Mouse (Mus musculus) heart, embryonic 16.5 days (tissue): ENCODE data around the gene Tenm2. TPM values are rescaled to one million over a fixed set of nuclear protein-coding genes. Genes with fewer than 3 reads are reported as not detected.

ENCODE experiments used
- ATAC-seq: fragments of 200-750 bp; cut with Nextera tagmentation; replicated peaks from 2 replicates; pipeline ENCODE4 v1.8.0; 2017; ENCODE audit warnings: moderate number of reproducible peaks; ENCODE audit not compliant: insufficient read depth, low FRiP score; ENCODE audit errors: extremely low read depth
- H3K27ac ChIP-seq: fragments of 300-500 bp; sonication (generic); 2 replicates; pipeline ENCODE4 v1.5.1; 2014; ENCODE audit warnings: mild to moderate bottlenecking, low read length, control low read depth, moderate library complexity
- H3K27me3 ChIP-seq: fragments of 300-500 bp; sonication (generic); 2 replicates; pipeline ENCODE4 v1.6.1; 2014; ENCODE audit warnings: low read length, mixed read lengths; ENCODE audit not compliant: control insufficient read depth, insufficient read depth
- H3K36me3 ChIP-seq: fragments of 300-500 bp; sonication (generic); 2 replicates; pipeline ENCODE4 v1.6.1; 2014; ENCODE audit not compliant: control insufficient read depth, insufficient read depth
- H3K4me1 ChIP-seq: fragments of 300-500 bp; sonication (generic); 2 replicates; pipeline ENCODE4 v1.6.1; 2014; ENCODE audit warnings: low read length, mixed read lengths; ENCODE audit not compliant: control insufficient read depth, insufficient read depth
- H3K4me2 ChIP-seq: fragments of 300-500 bp; sonication (generic); 2 replicates; pipeline ENCODE4 v1.6.1; 2014; ENCODE audit warnings: low read depth, mild to moderate bottlenecking, control low read depth, low read length
- H3K4me3 ChIP-seq: fragments of 300-500 bp; sonication (generic); 2 replicates; pipeline ENCODE4 v1.5.1; 2014; ENCODE audit warnings: mild to moderate bottlenecking, control low read depth, low read length
- H3K9ac ChIP-seq: fragments of 300-500 bp; sonication (generic); 2 replicates; pipeline ENCODE4 v1.6.1; 2014; ENCODE audit warnings: low read length, control low read depth
- H3K9me3 ChIP-seq: fragments of 300-500 bp; sonication (generic); replicated peaks from 2 replicates; pipeline ENCODE4 v1.6.1; 2016; ENCODE audit warnings: low read length; ENCODE audit not compliant: control insufficient read depth
- WGBS: fragments of 180-500 bp; shearing (Covaris S2); extraction: QIAGEN DNeasy Blood & Tissue Kit; methylation state at CpG from one replicate; pipeline ENCODE4 v1.1.7; 2014; 5-methylcytosine and 5-hydroxymethylcytosine counted together
- polyA plus RNA-seq: library from polyadenylated mRNA; unstranded; fragments of >200 nt; fragmentation: Nextera tagmentation; extraction: Ambion mirVana; gene quantifications from 2 replicates; pipeline ENCODE4 v1.2.1, GENCODE M21; 2015

Tenm2 gene
- polyA plus RNA-seq, 1 experiment from 2014 or later, result 0.71 TPM

GRCm38 (mm10) chr11:36351341-36351740 lies 884.4 kb downstream of the Tenm2 start:
- no peak overlapping the region for H3K9ac ChIP-seq
- ATAC-seq, result no peak
- WGBS, result 82% methylated on average over 6 of the region's 6 CpGs
- no peaks in the 10 kb centered on the region for H3K4me1 ChIP-seq
- H3K36me3 ChIP-seq, result no peaks in the 10 kb centered on the region
- H3K9me3 ChIP-seq, result no peaks in the 10 kb centered on the region
- H3K4me2 ChIP-seq, result no peak overlapping the region
- H3K27ac ChIP-seq, result no peak overlapping the region
- no peaks in the 10 kb centered on the region for H3K27me3 ChIP-seq
- H3K4me3 ChIP-seq, result no peak overlapping the region

- WGBS, result 91% methylated on average over 1 of the region's 1 CpGs
Measured at GRCm38 (mm10) chr11:36350264-36350663, 885.5 kb downstream of the Tenm2 start.

GRCm38 (mm10) chr11:36349856-36350255 lies 885.9 kb downstream of the Tenm2 start:
- WGBS, result 73% methylated on average over 2 of the region's 2 CpGs
- Histone ChIP-seq H3K36me3 (no peaks in the 10 kb centered on the region), H3K4me1 (no peaks in the 10 kb centered on the region), H3K27me3 (no peaks in the 10 kb centered on the region), H3K4me2 (no peak overlapping the region), H3K9ac (no peak overlapping the region), H3K4me3 (no peak overlapping the region), H3K9me3 (no peaks in the 10 kb centered on the region), H3K27ac (no peak overlapping the region)
- ATAC-seq, result no peak

More at GRCm38 (mm10) chr11:36350264-36350663, 885.5 kb downstream of the Tenm2 start:
- no peak for ATAC-seq
- H3K4me1 ChIP-seq, result no peaks in the 10 kb centered on the region
- no peak overlapping the region for H3K4me3 ChIP-seq
- H3K4me2 ChIP-seq, result no peak overlapping the region
- no peak overlapping the region for H3K9ac ChIP-seq
- no peaks in the 10 kb centered on the region for H3K9me3 ChIP-seq
- H3K27me3 ChIP-seq, result no peaks in the 10 kb centered on the region
- H3K27ac ChIP-seq, result no peak overlapping the region
- H3K36me3 ChIP-seq, result no peaks in the 10 kb centered on the region

- Histone ChIP-seq H3K4me1 (no peaks in the 10 kb centered on the region), H3K27me3 (no peaks in the 10 kb centered on the region), H3K9me3 (no peaks in the 10 kb centered on the region), H3K36me3 (no peaks in the 10 kb centered on the region), H3K9ac (no peak overlapping the region), H3K4me2 (no peak overlapping the region), H3K4me3 (no peak overlapping the region), H3K27ac (no peak overlapping the region)
- WGBS, result 76% methylated on average over 3 of the region's 3 CpGs
- no peak for ATAC-seq
Measured at GRCm38 (mm10) chr11:36341799-36342198, 894.0 kb downstream of the Tenm2 start.

- 46% methylated on average over 4 of the region's 4 CpGs for WGBS
- no peaks in the 10 kb centered on the region for H3K27me3 ChIP-seq
- no peak for ATAC-seq
- no peaks in the 10 kb centered on the region for H3K9me3 ChIP-seq
- no peak overlapping the region for H3K9ac ChIP-seq
- no peaks in the 10 kb centered on the region for H3K36me3 ChIP-seq
- no peak overlapping the region for H3K4me3 ChIP-seq
- no peak overlapping the region for H3K27ac ChIP-seq
- H3K4me2 ChIP-seq, result no peak overlapping the region
- H3K4me1 ChIP-seq, result peaks cover 4% of the 10 kb centered on the region; the same call in 1 of the 2 replicates
Measured at GRCm38 (mm10) chr11:36338424-36338823, 897.3 kb downstream of the Tenm2 start.

GRCm38 (mm10) chr11:36337063-36337462 lies 898.7 kb downstream of the Tenm2 start:
- Histone ChIP-seq H3K36me3 (no peaks in the 10 kb centered on the region), H3K4me1 (peaks cover 6% of the 10 kb centered on the region; the same call in 1 of the 2 replicates), H3K27me3 (no peaks in the 10 kb centered on the region), H3K9me3 (no peaks in the 10 kb centered on the region), H3K4me3 (no peak overlapping the region), H3K27ac (no peak overlapping the region), H3K9ac (no peak overlapping the region), H3K4me2 (no peak overlapping the region)
- ATAC-seq, result no peak
- WGBS, result 83% methylated on average over 6 of the region's 6 CpGs

- 79% methylated on average over 5 of the region's 5 CpGs for WGBS
- ATAC-seq, result no peak
- no peaks in the 10 kb centered on the region for H3K27me3 ChIP-seq
- H3K4me3 ChIP-seq, result no peak overlapping the region
- no peak overlapping the region for H3K4me2 ChIP-seq
- no peak overlapping the region for H3K27ac ChIP-seq
- H3K4me1 ChIP-seq, result peaks cover 6% of the 10 kb centered on the region; the same call in 1 of the 2 replicates
- H3K9me3 ChIP-seq, result no peaks in the 10 kb centered on the region
- no peak overlapping the region for H3K9ac ChIP-seq
- H3K36me3 ChIP-seq, result no peaks in the 10 kb centered on the region
Measured at GRCm38 (mm10) chr11:36335147-36335546, 900.6 kb downstream of the Tenm2 start.

GRCm38 (mm10) chr11:36334100-36334735 lies 901.5 kb downstream of the Tenm2 start:
- H3K4me1 ChIP-seq, result peaks cover 6% of the 10 kb centered on the region; the same call in 1 of the 2 replicates
- H3K4me2 ChIP-seq, result no peak overlapping the region
- WGBS, result 8% methylated on average over 7 of the region's 7 CpGs
- H3K27ac ChIP-seq, result no peak overlapping the region
- H3K9ac ChIP-seq, result no peak overlapping the region
- H3K27me3 ChIP-seq, result no peaks in the 10 kb centered on the region
- H3K9me3 ChIP-seq, result no peaks in the 10 kb centered on the region
- H3K36me3 ChIP-seq, result no peaks in the 10 kb centered on the region
- H3K4me3 ChIP-seq, result no peak overlapping the region
- ATAC-seq, result no peak

GRCm38 (mm10) chr11:36332222-36332621 lies 903.5 kb downstream of the Tenm2 start:
- Histone ChIP-seq H3K27ac (no peak overlapping the region), H3K9me3 (no peaks in the 10 kb centered on the region), H3K4me2 (no peak overlapping the region), H3K4me1 (peaks cover 6% of the 10 kb centered on the region; the same call in 1 of the 2 replicates), H3K9ac (no peak overlapping the region), H3K27me3 (no peaks in the 10 kb centered on the region), H3K4me3 (no peak overlapping the region), H3K36me3 (no peaks in the 10 kb centered on the region)
- WGBS, result 69% methylated on average over 12 of the region's 12 CpGs
- no peak for ATAC-seq
